Mouse (Mus musculus) macrophage (primary cell): Measurements from ENCODE around the gene Jup. TPM values are rescaled to one million over a fixed set of nuclear protein-coding genes. Genes with fewer than 3 reads are reported as not detected.

ENCODE experiments used
- H3K27ac ChIP-seq: fragments of 350-480 bp; formaldehyde crosslinking; 2 replicates; pipeline ENCODE4 v1.9.0; 2021
- H3K36me3 ChIP-seq: fragments of 350-480 bp; formaldehyde crosslinking; 2 replicates; pipeline ENCODE4 v1.9.0; 2021; ENCODE audit errors: inconsistent target
- H3K4me3 ChIP-seq: fragments of 350-480 bp; formaldehyde crosslinking; 2 replicates; pipeline ENCODE4 v1.9.0; 2021; ENCODE audit errors: inconsistent target
- H3K79me2 ChIP-seq: fragments of 350-480 bp; formaldehyde crosslinking; 2 replicates; pipeline ENCODE4 v1.9.0; 2021; ENCODE audit errors: inconsistent target
- WGBS: methylation state at CpG from one replicate; pipeline ENCODE4 v1.1.7; 2026; ENCODE audit warnings: inconsistent platforms; ENCODE audit not compliant: missing documents; 5-methylcytosine and 5-hydroxymethylcytosine counted together
- polyA plus RNA-seq: library from polyadenylated mRNA; stranded (reverse); fragments of 250-400 nt; gene quantifications from 3 replicates; pipeline ENCODE4 v1.2.4, GENCODE M21; 2018; ENCODE audit warnings: inconsistent platforms
- total RNA-seq, 78 experiments: library from RNA; depleted of rRNA; stranded (reverse); fragments of 250-400 nt; gene quantifications; 1 replicate in 9 of 78; 2 replicates in 24 of 78; 3 replicates in 43 of 78; 4 replicates in 2 of 78; pipeline ENCODE4 v1.2.4; 2018; ENCODE audit warnings: inconsistent platforms in 56 of 78

Gene Jup
- total RNA-seq (2018; cell fraction: chromatin; rRNA removed) = 10 to 100 TPM in 2 of 26 experiments, 1 to 10 TPM in 20, under 1 TPM in 2, not detected in 2; 0.58 to 16.6 (median 3.4) TPM
- 1 to 10 TPM; 1.0 to 6.4 (median 2.4) TPM for total RNA-seq (2018; cell fraction: cytosol; rRNA removed)
- 10 to 100 TPM in 1 of 26 experiments, 1 to 10 TPM in 23, under 1 TPM in 2; 0.72 to 10.3 (median 3.5) TPM for total RNA-seq (2018; cell fraction: nucleus; rRNA removed)
- polyA plus RNA-seq = 2.6 to 3.1 TPM (median 2.9 TPM) in 3 replicates

DNA sequence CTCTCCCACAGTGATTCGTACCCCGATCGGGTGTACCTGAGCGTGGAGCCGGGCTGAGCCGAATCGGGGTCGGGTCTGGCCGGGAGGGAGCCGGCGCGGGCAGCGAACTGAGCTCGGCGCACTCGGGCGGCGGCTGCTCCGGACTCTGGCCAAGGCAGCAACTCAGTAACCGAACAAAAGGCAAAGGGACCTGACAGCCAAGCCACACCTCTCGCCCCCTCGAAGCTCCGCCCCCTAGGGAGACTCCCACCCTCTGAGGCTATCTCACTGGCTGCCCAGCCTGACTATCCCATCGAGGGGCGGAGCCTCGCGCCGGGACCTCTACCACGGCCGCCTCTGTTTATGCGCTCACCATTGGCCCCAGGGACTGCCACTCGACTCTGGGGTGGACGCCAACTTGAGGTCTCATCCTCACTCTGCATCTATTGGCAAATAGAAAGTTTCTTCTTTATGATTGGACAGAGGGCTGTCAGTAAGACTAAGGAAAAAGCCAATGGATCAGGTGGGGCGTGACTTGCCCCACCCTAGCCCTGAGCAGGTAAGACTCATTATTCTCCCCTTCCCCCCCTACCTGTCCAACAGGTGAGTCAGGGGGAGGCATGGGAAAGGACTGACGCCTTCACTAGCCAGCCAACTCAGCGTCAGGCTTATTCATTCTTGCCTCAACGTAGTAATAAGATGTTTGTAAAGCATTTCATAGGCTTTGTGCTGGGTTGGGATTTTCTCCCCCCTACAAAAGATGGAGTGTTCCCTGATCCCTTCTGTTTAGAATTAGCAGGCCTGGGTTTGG is at the start of gene Jup:
Gene Jup, minus strand, starts transcription at position 164 of the 790 bp plus-strand sequence.
- Histone ChIP-seq H3K79me2 (no peaks in the 10 kb centered on the region), H3K4me3 (peak within 1 kb of the TSS; percentile 22), H3K27ac (no peak within 1 kb of the TSS), H3K36me3 (no peaks in the 10 kb centered on the region)
- 8% methylated on average over 36 of the region's 37 CpGs for WGBS

DNA sequence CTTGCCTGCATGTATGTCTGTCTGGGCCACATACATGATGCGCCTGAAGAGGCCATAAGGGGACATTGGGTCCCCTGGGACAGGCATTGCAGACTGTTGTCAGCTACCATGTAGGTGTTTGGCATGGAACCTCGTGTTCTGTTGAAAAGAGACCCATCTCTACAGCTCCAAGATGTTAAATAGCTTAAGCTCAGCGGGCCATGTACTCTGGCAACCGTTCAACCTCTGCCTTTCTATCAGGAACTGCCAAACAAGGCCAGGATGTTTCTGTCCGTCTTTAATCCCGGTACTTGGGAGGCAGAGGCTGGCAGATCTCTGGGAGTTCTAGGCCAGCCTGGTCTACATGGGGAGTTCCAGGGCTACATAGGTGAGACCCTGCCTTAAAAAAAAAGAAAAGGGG is 45.1 kb upstream of the Jup start:
- WGBS = 93% methylated on average over 6 of the region's 6 CpGs
- Histone ChIP-seq H3K4me3 (no peak overlapping the region), H3K27ac (no peak overlapping the region), H3K36me3 (no peaks in the 10 kb centered on the region), H3K79me2 (no peaks in the 10 kb centered on the region)

DNA sequence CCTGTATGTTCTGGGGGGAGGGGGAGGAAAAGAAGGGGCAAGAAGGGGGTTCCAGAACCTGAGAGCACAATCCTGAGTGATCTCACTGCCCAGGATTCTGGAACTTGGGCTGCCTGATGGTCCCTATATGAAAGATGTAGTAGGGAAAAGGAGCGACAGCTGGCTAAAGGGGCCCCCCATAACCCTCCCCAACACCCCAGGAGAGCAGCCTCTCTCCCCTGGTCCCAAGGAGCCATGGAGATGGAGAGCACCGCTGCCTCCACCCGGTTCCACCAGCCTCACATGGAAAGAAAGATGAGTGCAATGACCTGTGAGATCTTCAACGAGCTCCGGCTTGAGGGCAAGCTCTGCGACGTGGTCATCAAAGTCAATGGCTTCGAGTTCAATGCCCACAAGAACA is 44.2 kb upstream of the Jup start, which contains the start of the genes Nt5c3b and Klhl10:
Gene Nt5c3b, minus strand, starts transcription at position 12 of the 400 bp plus-strand sequence.
Gene Klhl10, plus strand, starts transcription at position 121 of the 400 bp plus-strand sequence.
- no peaks in the 10 kb centered on the region for H3K79me2 ChIP-seq
- H3K27ac ChIP-seq = no peak within 1 kb of the TSS
- peak within 1 kb of the TSS; percentile 26 for H3K4me3 ChIP-seq
- WGBS = 90% methylated on average over 8 of the region's 8 CpGs
- no peaks in the 10 kb centered on the region for H3K36me3 ChIP-seq

DNA sequence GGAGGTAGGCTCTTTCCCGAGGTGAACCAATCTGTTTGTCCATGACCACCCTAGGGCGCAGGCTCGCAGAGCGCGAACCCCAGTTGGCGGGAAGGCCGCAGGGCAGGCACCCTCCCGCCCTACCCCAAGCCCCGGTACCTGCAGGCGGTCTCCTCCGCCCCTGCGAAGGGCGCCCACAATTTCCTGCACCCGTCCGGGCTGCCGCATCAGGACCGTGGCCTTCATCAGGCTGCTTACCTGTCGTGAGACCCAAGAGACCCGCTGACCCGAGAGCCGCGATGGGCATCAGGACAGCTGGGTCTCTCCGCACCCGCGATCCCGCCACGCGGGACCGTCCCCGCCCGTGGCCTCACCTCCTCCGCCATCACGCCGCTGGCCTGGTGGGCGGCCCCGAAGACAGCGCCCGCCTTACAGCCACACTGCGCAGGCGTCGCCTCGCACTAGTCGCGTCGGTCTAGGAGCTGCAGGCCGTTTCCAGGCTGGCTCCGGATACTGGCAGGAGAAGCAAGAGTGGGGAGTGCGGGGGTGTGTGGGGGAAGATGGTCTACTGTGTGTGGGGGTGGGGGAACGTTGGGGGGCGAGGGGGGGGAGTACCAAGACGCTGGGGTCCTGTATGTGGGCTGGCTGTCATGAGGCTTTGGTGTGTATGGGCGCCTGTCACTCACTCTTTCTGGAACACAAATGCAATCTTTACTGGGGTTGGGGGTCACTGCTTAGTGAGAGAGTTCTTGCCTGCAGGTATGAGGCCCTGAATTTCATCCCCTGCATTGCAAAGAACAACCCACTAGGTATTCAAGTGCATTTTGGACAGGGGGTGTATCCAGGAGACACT is 43.3 kb upstream of the Jup start:
- WGBS = 2% methylated on average over 42 of the region's 52 CpGs
- Histone ChIP-seq H3K36me3 (no peaks in the 10 kb centered on the region), H3K27ac (no peak overlapping the region), H3K4me3 (peak overlapping the region; percentile 26), H3K79me2 (no peaks in the 10 kb centered on the region)

GRCm38 (mm10) chr11:100437901-100438300 is 40.3 kb upstream of the Jup start:
- Histone ChIP-seq H3K36me3 (no peaks in the 10 kb centered on the region), H3K4me3 (no peak overlapping the region), H3K27ac (no peak overlapping the region), H3K79me2 (no peaks in the 10 kb centered on the region)
- WGBS = 93% methylated on average over 1 of the region's 1 CpGs

- Histone ChIP-seq H3K36me3 (no peaks in the 10 kb centered on the region), H3K79me2 (no peaks in the 10 kb centered on the region), H3K4me3 (no peak overlapping the region), H3K27ac (no peak overlapping the region)
- 98% methylated on average over 7 of the region's 9 CpGs for WGBS
These were observed 38.2 kb upstream of the Jup start for GRCm38 (mm10) chr11:100435678-100436246.

DNA sequence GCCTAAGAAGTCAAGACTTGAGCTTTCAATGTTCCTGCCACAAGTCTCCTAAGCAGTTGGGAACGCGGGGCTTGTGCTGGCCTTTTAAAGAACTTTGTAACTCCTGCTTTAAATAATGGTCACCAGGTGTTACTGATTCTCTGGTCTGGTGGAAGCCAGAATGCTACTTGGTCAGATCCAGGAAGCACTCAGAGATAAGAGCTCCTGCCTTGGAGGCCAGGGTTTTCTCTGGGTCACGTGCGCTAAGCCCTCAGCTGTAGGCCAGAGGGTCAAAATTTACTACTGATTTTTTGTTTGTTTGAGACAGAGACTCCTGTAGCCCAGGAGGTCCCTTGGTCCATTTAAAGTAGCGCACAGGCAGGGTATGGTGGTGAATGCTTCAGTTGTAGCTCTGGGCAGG is 34.4 kb upstream of the Jup start:
- Histone ChIP-seq H3K36me3 (no peaks in the 10 kb centered on the region), H3K79me2 (no peaks in the 10 kb centered on the region), H3K4me3 (no peak overlapping the region), H3K27ac (no peak overlapping the region)
- WGBS = 96% methylated on average over 5 of the region's 5 CpGs

DNA sequence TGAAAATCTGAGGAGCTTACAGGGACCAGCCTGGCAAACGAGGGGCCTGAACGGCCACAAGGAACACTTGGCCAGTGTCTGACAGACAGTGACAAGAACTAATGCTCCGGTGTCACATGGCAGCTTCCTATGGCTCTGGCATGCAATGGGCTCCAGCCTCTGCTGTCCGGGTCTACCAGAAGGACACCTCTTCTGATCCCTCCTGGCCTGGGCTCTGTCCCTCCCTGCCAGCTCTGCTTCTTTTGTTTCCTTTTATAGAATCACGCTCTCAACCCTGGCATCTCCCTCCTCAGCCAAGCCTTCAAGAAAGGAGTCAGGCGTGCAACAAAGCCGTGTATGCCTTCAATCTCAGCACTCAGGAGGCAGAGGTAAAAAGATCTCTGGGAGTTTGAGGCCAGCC is 32.5 kb upstream of the Jup start:
- H3K36me3 ChIP-seq = no peaks in the 10 kb centered on the region
- H3K79me2 ChIP-seq = no peaks in the 10 kb centered on the region
- no peak overlapping the region for H3K27ac ChIP-seq
- 94% methylated on average over 7 of the region's 7 CpGs for WGBS
- no peak overlapping the region for H3K4me3 ChIP-seq

DNA sequence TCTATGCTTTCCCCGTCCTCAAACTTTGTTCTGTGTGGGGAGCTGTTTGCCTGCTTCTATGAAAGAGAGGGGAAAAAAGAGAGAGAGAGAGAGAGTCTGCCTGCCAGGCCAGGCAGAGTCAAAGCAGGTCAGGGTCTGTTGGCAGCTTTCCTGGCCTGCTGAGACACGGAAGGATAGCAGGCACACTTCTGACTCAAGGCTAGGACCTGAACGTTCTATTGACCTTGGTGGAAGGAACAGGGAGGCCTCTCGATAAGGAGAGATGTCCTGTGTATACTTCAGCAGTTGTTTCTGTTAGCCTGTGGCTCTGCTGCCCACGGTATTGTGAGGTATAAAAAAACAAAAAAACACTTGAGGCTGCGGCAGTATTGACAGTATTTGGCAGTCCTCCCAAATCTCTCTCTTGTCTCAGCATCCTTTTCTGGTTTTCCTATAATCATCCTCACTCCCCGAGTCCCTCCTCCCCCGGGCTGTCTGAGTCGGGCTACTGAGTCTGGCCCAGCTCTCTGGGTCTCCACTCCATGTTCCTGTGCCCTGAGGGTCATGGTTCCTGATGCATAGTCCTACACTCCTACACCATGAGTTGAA is 31.1 kb upstream of the Jup start:
- Histone ChIP-seq H3K27ac (no peak overlapping the region), H3K4me3 (no peak overlapping the region), H3K79me2 (no peaks in the 10 kb centered on the region), H3K36me3 (no peaks in the 10 kb centered on the region)
- WGBS = 91% methylated on average over 9 of the region's 9 CpGs

- H3K4me3 ChIP-seq = no peak overlapping the region
- no peaks in the 10 kb centered on the region for H3K36me3 ChIP-seq
- H3K27ac ChIP-seq = no peak overlapping the region
- no peaks in the 10 kb centered on the region for H3K79me2 ChIP-seq
- WGBS = 38% methylated on average over 3 of the region's 3 CpGs
These were observed 29.3 kb upstream of the Jup start for GRCm38 (mm10) chr11:100426820-100427219.

DNA sequence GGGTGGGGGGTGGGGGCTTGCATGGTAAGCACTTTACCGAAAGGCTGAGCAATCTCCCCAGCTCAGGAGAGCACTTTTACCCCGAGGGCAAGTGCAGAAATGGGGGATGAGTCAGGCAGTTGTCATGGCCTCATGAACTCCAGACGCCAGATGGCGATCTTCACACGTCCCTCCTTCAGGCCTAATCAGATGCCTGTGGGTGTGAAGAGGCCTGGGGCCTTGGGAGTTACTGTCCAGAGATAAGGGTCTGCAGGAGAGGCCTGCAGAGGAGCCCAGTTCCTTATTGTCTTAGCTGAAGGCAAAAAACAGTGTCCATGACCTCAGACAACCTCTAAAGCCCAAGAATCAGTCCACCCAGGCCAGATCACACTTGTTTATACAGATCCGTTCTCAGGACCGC is 28.3 kb upstream of the Jup start:
- Histone ChIP-seq H3K36me3 (no peaks in the 10 kb centered on the region), H3K27ac (no peak overlapping the region), H3K79me2 (no peaks in the 10 kb centered on the region), H3K4me3 (no peak overlapping the region)
- 63% methylated on average over 7 of the region's 7 CpGs for WGBS

GRCm38 (mm10) chr11:100423836-100424235 is 26.3 kb upstream of the Jup start:
- Histone ChIP-seq H3K79me2 (no peaks in the 10 kb centered on the region), H3K4me3 (no peak overlapping the region), H3K36me3 (no peaks in the 10 kb centered on the region), H3K27ac (no peak overlapping the region)
- WGBS = 94% methylated on average over 7 of the region's 7 CpGs

DNA sequence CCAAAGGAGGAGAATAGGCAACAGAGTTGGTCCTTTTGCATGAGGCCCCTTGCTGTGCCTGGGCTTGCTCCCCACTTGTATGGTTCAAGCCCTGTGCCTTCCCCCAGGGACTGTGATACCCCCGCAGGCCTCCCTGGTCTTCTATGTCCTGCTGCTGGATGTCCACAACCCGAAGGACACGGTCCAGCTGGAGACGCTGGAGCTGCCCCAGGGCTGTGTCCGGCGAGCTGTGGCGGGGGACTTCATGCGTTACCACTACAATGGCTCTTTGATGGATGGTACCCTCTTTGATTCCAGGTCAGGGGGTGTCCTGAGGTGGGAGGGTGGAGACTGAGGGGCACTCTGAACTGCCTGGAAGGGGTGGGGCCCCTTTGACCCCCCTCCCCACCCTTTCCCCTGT is 24.0 kb upstream of the Jup start:
- Histone ChIP-seq H3K27ac (no peak overlapping the region), H3K36me3 (no peaks in the 10 kb centered on the region), H3K4me3 (no peak overlapping the region), H3K79me2 (no peaks in the 10 kb centered on the region)
- WGBS = 95% methylated on average over 8 of the region's 8 CpGs
